8 mouse cellular contexts compared by ENCODE assay signal in the genomic region with DNA sequence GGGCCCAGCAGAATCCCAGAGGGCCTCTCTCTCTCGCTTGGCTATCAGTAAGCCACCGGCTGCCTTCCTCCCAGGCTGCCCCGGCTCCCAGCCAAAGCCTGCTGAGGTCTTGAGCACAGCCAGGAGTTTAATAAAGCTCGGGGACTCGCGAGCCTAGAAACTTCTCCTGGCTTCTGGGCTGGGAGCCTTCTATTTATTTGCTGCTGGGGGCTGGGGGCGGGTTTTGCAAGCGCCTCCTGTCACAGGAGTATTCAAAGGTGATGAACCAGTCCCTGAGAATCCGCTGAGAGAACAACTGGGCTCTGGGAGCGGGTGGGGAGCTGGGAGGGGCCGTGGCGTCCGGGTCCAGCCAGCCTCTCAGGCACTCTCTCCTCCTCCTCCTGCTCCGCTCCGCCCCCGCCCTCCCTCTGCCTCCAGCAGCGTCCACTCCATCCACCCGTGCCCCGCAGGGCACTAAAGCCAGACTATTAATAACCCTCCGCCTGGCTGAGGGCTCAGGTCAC. TPM values are rescaled to one million over a fixed set of nuclear protein-coding genes. Genes with fewer than 3 reads are reported as not detected.
A peak's percentile ranks its signal among the peaks of the same experiment; 100 is the strongest.
DNase-seq lines count a peak whose midpoint lies in the region; ATAC-seq and TF ChIP-seq lines count a peak whose summit lies in the region.

A gene (minus strand): TSS at position 166 of the 503 bp plus-strand sequence.

- peak within 1 kb of the TSS; percentile 58 for H3K4me2 ChIP-seq in neural tube, embryonic 11.5 days (ENCODE audit: low read depth)

- no peak for ATAC-seq in neural tube, embryonic 11.5 days (ENCODE audit: insufficient read depth, low FRiP score, low TSS enrichment)

- peak; percentile 7 to 9 for DNase-seq in thymus, adult 18-20 months
- DNase-seq in thymus, postnatal 25 days = no peak
- peak; percentile 77 for DNase-seq in embryo, embryonic 11 days
- DNase-seq in heart, adult 18-20 months = peak; percentile 92 to 94
- DNase-seq in kidney, adult 18-20 months = peak; percentile 52
- DNase-seq in liver, adult 2 months (ENCODE audit: extremely low read depth, low read depth, low spot score) = peak; percentile 96
- peak; percentile 63 for DNase-seq in neural tube, embryonic 11.5 days (ENCODE audit: low spot score)
- DNase-seq in B cell, adult 2 months = no peak

- H3K27ac ChIP-seq in liver, adult 2 months (replicated peaks; ENCODE audit: insufficient read depth, low read depth, low read length) = peak within 1 kb of the TSS; percentile 95
- H3K27ac ChIP-seq in neural tube, embryonic 11.5 days (ENCODE audit: low read depth, low read length) = no peak within 1 kb of the TSS

- H3K4me3 ChIP-seq in liver, adult 2 months (ENCODE audit: insufficient read depth, low read depth, low read length) = peak within 1 kb of the TSS; percentile 90
- peak within 1 kb of the TSS; percentile 25 for H3K4me3 ChIP-seq in neural tube, embryonic 11.5 days (ENCODE audit: low read depth, low read length)

- TF ChIP-seq CTCF in liver, adult 2 months (IDR thresholded peaks at IDR 0.05; ENCODE audit: low read depth, low read length) = no peak

- H3K9me3 ChIP-seq in neural tube, embryonic 11.5 days (ENCODE audit: control insufficient read depth, low read length) = no peaks in the 10 kb centered on the region

- H3K4me1 ChIP-seq in liver, adult 2 months (ENCODE audit: control insufficient read depth, insufficient read depth, low read length) = peaks cover 18% of the 10 kb centered on the region; the same call in 1 of the 2 replicates
- peaks cover 11% of the 10 kb centered on the region for H3K4me1 ChIP-seq in neural tube, embryonic 11.5 days (ENCODE audit: control insufficient read depth, insufficient read depth, low read length)

- peak; percentile 98 for TF ChIP-seq POLR2A in liver, adult 2 months (IDR thresholded peaks at IDR 0.05; ENCODE audit: extremely low read depth, insufficient read depth, low read length)

- H3K36me3 ChIP-seq in liver, adult 2 months (ENCODE audit: control insufficient read depth, insufficient read depth, low read length) = peaks cover 2% of the 10 kb centered on the region; the same call in 1 of the 2 replicates
- H3K36me3 ChIP-seq in neural tube, embryonic 11.5 days (ENCODE audit: control insufficient read depth, insufficient read depth, low read length) = no peaks in the 10 kb centered on the region

- no peaks in the 10 kb centered on the region for H3K27me3 ChIP-seq in liver, adult 2 months (ENCODE audit: control insufficient read depth, insufficient read depth, low read length)
- no peaks in the 10 kb centered on the region for H3K27me3 ChIP-seq in neural tube, embryonic 11.5 days (ENCODE audit: control insufficient read depth, insufficient read depth, low read length)

- WGBS in liver, adult 2 months = under 1% methylated on average over 19 of the region's 20 CpGs
- WGBS in neural tube, embryonic 11.5 days = under 1% methylated on average over 18 of the region's 20 CpGs

- peak within 1 kb of the TSS; percentile 90 for H3K9ac ChIP-seq in liver, adult 2 months (ENCODE audit: low read depth, low read length)
- H3K9ac ChIP-seq in neural tube, embryonic 11.5 days (ENCODE audit: low read length) = peak within 1 kb of the TSS; percentile 50

- peaks cover 32% of the 10 kb centered on the region; the same call in 1 of the 2 replicates for H3K79me2 ChIP-seq in liver, adult 2 months (ENCODE audit: control insufficient read depth, insufficient read depth, low read length)

RNA-seq across cellular contexts. Expression of the gene that starts here (rescaled TPM):
- total RNA-seq in heart, adult 18-20 months (2021) = 100 to 1,000 TPM; 423 to 471 TPM
- 149 and 164 TPM in 2 replicates for total RNA-seq in liver, adult 2 months (2014; rRNA removed)
- 216 and 232 TPM in 2 replicates for polyA plus RNA-seq in liver, adult 2 months (2012; rRNA removed)
- polyA plus RNA-seq in neural tube, embryonic 11.5 days (2014; fragmentation: Nextera tagmentation; extraction: Ambion mirVana) = 4.2 and 5.5 TPM in 2 replicates

Comparison
In these comparisons a context has a peak if more than half of its experiments do, and no peak if none do; other contexts are left out.
1. RNA of the gene that starts here (polyA plus RNA-seq): 216 to 232 TPM in liver, adult 2 months; 4.2 to 5.5 TPM in neural tube, embryonic 11.5 days; every median in the first group is over 10 times any median in the second.
2. DNase-seq: peak in thymus, adult 18-20 months (2 of 2), embryo, embryonic 11 days (single experiment), heart, adult 18-20 months (2 of 2), kidney, adult 18-20 months (single experiment), liver, adult 2 months (single experiment) and neural tube, embryonic 11.5 days (single experiment); none in thymus, postnatal 25 days (single experiment) and B cell, adult 2 months (0 of 2).